Mouse (Mus musculus) embryo, embryonic 11.5 days (tissue): ENCODE results near the gene Hdgfl2.

Experiments
- DNase-seq: peaks from one replicate; pipeline ENCODE4 v3.0.0-alpha.2; 2012; ENCODE audit warnings: low read depth, low spot score

Hdgfl2 gene

DNA sequence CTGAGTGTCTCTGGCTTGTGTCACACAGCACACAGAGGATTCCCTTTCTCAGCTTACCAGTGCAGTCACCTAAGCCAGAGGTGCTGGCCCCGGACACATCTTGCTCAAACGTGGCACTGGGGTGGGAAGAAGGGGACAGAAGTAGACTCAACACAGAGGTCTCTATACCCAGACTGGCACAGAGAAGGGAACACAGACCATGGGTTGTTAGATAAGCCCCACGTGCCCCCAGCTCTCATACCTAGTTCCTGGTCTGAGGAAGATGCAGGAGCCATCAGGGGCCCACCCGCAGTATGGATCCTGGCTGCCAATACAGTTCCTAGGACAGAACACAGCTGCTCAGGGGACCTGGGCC is 45.8 kb downstream of the Hdgfl2 start:
- DNase-seq: no peak

DNA sequence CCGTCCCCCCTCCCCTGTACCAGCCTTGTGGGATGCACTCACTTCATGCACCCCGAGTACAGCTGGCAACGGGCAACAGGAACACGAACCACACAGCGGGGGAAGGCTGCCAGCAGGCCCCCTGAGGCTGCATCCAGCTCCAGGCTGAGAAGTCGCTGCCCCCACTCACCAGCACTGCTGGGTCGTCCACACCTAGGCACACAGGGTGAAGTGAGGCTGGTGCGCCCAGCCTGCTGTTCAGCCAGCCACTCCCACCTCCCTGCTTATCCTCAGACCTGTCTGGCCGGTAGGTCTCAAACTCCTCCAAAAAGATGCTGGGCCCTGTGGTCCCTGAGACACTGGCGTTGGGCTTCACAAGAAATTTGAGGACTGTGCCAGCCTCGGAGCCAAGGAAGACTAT is 46.7 kb downstream of the Hdgfl2 start:
- DNase-seq: no peak

DNA sequence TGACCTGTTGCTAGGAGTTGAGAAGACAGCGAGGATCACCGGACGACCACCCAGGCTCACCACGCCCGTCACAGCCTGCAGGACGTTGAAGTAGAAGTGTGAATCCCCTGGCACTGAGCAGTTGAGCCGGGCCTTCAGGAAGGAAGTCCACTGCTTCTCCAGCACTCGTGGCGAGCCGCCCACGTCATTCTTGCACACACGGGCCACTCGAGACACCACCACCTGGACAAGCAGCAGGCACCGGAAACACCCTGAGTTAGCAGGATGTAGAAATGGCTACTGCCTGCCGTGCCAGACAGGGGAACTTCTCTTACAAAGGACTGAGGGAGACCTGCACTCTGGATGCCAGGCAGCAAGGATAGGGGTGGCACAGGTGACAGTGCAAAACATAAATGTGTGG is 48.8 kb downstream of the Hdgfl2 start:
- DNase-seq: no peak

DNA sequence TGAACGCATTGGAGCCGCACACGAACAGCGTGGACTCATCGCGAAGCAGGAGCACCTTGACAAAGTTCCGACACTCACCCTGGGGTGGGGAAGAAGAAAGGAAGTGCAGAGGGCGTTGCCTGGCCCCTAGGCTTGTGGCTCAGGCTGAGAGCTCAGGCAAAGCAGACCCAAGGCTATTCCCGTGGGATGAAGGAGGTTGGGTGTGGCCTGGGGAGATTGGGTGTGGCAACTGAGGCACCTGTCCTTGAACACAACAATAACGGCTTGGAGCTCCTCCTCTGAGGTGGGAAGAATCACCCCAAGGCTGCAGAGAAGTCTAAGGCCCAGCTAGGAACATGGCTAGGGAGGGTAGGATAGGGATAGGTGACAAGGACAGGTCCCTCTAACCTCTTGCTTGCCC is 51.7 kb downstream of the Hdgfl2 start:
- DNase-seq: no peak

DNA sequence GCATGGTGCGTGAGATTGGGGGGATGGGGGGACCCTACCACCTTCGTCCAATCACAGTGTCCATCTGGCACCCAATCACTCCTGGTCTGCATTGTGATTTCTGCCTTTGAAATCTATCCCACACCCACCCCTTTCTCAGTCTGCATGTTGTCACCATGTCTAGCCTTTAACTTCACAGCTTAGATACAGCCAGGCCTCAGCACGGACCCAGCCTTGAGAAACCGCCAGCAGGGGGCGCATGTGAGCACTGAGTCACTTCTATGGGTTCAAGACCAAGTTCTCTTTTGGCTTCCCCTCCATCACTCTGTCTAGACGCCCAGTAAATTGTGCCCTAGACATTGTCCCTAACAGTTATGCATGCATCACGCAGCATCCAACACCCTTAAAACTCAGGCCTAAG is 52.4 kb downstream of the Hdgfl2 start:
- no peak for DNase-seq

DNA sequence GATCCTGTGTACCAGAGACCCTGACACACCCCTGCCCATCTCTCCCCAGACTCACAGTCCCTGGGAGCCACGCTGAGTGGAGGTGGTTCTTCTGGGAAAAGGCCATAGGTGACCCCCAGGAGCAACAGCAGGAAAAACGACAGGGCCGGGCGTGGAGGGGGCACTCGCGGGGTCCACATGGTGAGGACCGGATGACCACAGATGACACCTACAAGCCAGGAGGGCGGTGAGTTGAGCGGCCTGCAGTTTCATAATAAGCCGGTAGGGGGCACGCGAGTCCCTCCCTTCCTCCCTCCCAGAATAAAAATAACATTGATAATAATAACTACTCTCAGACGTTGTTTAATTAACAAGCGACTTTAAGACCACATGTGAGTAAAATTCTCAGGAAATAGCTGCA is 53.2 kb downstream of the Hdgfl2 start:
- no peak for DNase-seq

DNA sequence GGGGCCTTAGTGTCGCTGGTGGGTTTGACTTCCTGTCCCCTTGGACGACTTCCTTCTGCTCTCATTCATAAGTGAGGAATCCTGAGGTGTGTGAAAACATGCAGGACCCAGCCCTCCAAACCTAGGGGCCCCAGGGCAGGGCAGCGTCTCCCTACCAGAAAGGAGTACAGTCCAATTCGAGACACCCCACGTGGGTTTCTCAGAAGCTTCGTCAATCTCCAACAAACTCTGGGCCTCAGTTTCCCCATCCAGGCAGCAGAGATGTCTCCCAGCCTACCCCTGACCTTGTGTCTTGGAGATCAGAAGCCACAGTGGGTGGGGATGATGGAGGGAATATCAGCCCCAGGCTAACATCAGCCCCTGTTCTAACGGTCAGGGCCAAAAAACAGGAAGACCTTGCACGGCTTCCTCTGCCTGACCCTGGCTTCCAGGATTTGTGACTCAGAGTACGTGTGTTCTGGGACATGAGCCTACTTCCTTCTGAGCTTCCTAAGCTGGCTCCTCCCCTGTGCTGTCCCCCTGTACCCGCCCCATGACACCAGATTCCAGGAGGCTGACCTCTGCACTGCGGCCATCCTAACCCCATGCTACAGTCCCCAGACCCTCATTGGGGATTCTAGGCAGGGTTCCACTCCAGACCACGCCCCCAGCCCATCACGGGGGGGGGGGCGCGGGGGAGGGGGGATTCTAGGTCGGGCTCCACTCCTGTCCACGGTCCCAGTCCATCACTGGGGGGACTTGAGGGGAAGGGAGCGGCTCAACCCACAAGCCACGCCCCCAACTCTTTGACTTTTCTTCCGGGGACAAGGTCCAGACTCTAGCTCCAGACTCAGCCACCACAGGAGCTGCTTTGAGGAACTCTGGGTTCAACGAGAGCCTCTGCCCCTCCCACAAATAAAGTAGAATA is 54.3 kb downstream of the Hdgfl2 start:
- no peak for DNase-seq

DNA sequence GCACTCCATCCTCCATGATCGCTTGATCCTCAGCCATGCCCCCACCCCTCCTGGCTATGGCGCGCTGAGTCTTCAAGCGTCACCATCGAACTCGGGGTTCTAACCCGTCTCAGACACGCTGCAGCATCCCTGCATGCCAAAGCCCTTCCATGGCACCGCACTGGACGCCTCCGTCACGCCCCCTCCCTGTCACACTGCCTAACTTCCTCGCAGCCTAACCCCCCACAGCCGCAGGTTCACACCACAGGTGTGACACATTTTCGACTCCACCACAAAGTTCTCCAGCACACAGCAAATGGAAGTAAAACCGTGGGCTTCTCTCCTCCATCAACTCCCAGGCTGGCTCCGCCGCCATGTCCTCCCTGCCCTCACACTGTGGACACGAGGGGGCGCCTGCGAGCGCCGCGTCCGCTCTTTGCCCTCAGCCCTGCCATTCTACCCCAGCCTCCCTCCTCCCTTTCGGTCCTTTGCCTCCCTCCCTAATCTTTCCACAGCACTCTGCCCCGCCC is 55.1 kb downstream of the Hdgfl2 start:
- DNase-seq: no peak

DNA sequence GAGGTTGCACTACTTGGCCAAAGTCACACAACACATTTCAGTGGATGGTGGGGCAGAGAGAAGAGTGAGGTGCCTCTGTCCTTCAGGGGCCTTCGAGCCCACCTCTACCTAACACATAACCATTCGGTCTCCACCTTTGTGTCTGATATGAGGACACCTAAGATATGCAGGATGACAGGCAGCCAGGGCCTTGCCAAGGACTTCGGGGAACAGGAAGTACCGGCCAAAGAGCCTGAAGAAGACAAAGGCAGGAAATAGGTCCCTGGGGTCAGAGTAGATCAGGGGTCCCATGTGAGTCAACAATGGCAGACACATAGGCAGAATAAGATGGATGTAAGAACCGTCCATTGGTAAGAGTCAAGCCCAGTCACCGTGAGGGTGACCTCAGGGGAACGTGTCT is 57.1 kb downstream of the Hdgfl2 start:
- DNase-seq: no peak

DNA sequence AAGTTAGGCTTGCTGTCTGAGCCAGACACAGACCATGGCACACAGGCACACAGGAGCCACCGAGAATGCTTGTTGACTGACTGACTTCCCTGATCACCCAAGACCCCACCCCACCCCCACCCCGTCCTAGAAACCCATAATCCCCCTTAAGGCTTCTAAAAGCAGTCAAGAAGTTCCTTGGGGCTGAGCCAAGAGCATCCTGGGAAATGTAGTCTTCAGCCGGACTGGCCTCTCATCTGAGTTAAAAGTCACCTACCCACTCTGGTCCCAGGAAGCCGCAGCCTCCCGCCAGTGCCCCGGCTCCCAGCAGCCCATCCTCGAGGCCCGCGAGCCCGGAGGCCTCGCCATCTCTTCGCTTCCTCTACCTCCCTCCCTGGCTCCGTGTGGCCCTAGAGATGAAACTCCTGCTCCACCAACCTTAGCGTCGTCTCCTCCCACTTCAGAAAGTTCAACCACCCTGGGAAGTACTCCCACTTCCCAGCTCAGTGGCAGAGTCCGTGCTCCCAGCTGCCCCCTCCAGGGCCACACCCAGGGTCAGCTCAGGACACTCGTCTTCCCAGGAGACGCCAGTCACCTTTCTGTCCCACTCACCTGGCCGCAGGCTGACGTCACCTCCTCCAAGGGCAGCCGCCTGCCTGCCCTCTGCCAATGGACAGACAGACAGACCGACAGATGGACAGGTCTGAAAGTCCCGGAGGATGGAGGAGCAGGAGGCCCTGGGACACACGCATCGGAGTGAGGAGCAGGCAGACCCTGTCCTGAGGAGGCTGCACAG is 58.6 kb downstream of the Hdgfl2 start:
- no peak for DNase-seq

DNA sequence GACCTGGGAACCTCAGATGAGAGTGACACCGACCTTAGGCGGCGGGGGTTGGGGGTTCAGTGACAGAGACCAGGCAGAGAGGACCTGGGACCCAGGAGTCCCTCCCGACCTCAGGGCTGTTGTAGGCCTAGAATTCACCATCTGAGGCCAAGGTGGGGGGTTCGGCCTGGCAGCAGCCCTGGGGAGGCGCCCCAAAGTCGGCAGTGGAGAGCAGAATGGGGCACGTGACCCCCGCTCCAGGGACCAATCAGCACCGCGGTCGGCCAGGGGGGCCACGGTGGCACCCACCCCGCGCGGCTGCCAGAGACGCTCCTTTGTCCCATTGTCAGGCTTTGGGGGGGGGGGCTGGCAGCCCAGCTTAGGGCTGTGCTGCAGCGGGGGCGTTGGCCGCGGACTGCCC is 59.9 kb downstream of the Hdgfl2 start:
- DNase-seq: no peak

DNA sequence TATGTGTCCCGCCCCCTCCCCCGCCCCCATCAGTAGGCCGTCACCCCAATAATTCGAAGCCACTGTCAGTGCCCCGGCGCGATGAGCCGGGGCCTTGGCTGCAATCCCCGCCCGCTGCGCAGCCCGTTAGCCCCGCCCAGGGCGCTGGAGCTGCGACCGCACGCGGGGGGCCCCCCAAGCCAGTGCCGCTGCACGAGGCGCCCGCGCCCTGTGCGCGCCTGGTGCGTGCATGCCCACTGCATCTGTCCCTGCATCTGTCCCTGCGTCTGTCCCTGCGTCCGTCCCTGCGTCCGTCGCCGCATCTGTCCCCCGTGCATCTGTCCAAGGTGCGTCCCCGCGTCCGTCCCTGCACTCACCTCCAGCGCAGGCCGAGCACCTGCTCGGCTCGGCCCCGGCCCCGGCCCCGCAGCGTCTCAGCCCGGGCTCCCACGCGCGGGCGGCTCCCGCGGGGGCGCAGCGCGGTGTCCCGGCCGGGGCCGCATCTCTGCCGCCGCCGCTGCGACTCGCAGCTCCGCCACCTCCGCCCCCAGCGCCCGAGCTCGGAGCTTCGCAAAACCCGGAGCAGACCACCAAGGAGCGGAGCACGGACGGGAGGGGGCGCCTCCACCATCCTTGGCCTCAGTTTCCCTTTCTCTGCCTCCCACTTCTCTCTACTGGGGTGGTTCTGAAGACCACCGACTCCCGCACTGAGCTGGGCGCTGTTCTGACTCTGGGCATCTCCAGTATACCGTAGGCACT is 60.6 kb downstream of the Hdgfl2 start, which contains the start of gene Sema6b:
Sema6b (minus strand) TSS at position 486 of the 738 bp plus-strand sequence.
- DNase-seq: no peak

DNA sequence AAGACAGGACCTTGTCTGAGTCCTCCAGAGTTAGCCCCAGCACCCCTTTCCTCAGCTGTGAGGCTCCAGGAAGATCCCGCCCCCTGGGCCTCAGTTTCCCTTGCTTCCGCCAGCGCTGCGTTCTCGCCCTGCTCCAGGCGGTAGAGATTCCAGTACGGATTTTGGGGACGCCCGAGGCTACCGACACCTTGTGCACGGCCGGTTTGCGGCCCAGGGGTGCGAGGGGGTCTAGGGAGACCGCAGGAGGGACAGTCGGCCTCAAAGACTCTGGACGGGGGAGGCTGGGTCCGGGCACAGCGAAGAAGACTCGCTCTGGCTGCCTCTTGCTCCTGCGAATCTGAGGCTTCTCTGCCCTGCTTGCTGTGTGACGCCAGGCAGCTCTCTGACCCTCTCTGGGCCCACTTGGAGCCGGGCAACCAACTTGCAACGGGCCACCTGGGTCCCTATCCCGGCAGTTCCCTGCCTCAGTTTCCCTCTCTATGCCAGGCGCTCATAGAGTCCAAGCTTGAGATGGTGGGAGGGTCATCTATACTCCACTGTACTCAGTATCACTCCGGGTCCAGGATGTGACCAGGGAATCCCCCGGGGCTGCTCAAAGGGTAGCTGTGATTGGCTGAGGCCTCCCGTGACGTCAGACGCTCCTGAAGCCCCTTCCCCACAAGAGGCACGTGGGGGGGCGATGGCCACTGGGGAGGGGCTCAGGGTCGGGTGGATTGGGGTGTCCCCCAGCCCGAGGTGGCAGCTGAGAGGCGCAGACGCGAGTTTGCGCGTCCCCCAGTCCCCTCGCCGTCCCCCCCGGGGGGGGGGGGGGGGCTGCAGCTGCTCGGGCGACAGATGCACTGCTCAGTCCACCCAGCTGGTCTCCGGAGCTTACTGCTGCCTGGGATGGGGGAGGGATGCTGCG is 62.5 kb downstream of the Hdgfl2 start:
- no peak for DNase-seq

DNA sequence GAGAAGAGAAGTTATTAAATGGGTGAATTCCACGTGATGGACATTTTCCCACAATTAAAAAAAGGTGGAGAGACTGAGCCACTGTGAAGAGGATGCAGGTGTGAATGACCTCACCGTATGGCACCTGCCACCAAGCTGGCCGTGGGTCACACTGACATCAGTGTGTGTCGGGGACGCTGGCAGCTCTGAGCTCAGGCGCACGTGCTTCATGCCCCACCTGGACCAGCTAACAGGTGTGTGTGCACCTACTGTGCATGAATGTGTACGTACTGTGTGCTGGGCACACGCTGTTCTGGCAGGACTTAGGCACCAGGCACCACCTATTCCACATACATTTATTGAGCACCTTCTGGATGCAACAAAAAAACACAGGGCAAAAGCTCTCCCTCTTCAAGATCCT is 65.1 kb downstream of the Hdgfl2 start:
- DNase-seq: no peak

DNA sequence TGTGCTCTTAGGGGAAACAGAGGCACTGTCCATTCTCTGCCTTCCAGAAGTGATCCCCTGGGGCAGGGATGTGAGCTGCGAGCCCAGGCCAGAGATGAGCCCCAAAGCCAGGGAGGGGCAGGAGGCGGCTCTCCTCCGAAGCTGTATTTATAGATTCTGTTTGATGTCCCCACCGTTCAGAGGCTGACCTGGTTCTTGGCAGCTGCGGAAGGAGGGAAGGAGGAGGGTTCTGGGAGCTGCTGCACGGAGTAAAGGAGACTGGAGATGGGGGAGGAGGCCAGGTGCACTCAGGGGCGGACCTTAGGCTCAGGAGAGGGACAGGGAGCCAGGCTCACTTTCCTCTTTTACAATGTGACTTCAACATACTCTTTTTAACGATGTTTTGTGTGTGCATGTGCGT is 66.7 kb downstream of the Hdgfl2 start:
- DNase-seq: no peak

DNA sequence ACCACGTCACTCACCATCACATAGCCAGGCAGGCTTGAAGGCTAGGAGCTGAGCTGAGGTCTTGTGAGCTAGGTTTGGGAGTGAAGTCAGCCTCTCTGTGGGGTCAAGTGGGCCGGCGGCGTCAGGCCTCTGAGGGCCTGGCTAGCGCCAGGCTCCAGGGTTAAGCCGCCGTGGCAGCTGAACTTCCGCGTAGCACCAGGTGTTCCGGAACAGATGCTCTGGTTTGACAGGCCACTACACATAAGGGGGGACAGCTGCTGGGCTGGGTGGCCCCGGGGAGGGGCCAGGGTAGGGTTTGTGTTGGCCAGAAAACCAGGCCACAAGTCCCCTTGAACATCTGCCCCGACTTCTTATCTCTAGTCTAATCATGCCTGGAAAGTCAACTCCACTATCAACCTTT is 68.0 kb downstream of the Hdgfl2 start:
- DNase-seq: no peak

DNA sequence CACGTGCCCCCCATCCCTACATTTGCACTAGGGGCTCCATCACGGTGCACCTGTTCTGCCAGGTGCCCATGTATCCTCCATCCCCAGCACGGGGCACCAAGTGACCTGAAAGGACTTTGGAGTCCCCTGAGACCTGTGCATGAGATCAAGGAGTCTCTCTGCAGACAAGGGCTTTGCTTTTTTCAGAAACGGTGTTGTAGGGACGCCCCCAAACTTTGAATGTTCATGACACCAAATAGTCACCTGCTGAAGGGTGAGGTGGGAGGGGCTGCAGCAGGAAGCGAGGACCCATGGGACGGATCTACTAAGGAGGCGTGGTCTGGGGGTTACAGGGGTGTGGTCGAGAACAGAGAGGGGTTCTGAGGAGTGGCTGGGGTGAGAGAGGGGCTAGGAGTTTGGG is 68.8 kb downstream of the Hdgfl2 start:
- no peak for DNase-seq

DNA sequence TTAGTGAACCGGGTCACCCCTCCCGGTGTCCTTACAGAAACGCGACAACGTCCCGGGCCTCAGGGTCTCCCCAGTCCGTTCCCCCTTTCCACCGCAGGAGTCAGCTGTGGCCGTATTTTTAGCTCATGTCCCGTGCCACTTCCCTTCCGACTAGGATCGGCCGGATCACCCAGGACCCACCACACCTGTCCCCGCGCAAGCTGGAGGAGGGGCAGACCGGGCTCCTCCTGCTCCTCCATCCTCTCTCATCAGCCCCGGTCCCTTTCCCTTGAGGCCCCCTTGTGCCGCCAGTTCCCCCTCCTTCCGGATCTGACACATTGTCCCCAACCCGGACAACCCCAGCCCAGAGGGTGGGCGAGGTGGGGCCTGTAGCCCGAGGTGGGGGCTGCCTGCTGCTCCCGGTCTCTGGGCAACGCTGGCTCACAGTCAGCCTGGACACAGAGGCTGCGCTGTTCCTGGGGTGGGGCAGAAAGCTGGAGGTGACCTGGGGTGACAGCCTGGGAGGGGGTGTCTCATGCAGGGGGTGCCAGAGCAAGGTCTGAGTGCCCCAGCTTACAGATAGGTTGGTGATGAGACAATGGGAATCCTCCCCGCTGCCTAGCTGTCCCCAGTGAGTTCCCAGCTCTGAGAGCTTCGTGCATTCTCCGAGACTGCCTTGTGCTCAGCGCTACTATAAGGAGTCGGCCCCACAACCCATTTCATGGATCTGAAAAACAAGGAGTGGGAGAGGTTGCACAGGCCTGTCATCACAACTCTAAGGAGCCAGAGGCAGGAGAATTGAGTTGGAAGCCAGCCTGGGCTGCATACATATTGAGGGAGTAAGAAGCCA is 69.6 kb downstream of the Hdgfl2 start:
- no peak for DNase-seq

DNA sequence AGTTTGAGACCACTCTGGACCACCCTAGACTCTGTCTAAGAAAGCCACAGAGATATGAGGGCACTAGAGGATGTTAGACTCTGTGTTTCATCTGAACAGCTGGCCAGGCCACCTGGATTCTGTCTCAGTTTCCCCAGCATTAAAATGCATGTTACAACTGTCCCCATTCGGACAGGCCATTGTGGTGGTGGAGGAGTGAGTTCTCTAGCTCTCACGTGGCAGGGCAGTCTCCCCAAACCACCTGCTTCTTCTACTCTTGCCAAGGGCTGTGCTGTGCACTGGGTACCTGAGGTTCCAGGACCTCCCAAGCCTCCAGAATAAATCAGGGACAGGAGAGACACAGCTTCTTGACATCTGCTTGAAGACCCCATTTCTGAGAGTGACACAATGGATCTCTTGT is 70.5 kb downstream of the Hdgfl2 start:
- DNase-seq: no peak
